Mouse (Mus musculus) heart, adult 9 months (tissue): ENCODE results near the gene Tmem141.
A peak's percentile ranks its signal among the peaks of the same experiment; 100 is the strongest.

Experiments
- DNase-seq, 2 experiments: peaks; one replicate each; pipeline ENCODE4 v3.0.0; 2022; ENCODE audit warnings: low spot score in 2 of 2

Tmem141 gene

GRCm38 (mm10) chr2:25607761-25608622, 13.8 kb downstream of the Tmem141 start, which contains the start of gene Rabl6:
TSS of gene Rabl6 (minus strand) at chr2:25608521.
- peak; percentile 88 to 90 for DNase-seq

GRCm38 (mm10) chr2:25602526-25602925, 19.3 kb downstream of the Tmem141 start:
- no peak for DNase-seq

GRCm38 (mm10) chr2:25600037-25600436, 21.8 kb downstream of the Tmem141 start:
- no peak for DNase-seq

- no peak for DNase-seq
Observed at GRCm38 (mm10) chr2:25598749-25599148, 23.1 kb downstream of the Tmem141 start.

- DNase-seq: no peak
Observed at GRCm38 (mm10) chr2:25596765-25597510, 24.9 kb downstream of the Tmem141 start.

GRCm38 (mm10) chr2:25591863-25592262, 29.9 kb downstream of the Tmem141 start:
- no peak for DNase-seq

- no peak for DNase-seq
Observed at GRCm38 (mm10) chr2:25588227-25588907, 33.4 kb downstream of the Tmem141 start.

- DNase-seq: no peak
Observed at GRCm38 (mm10) chr2:25587290-25587689, 34.5 kb downstream of the Tmem141 start.

- DNase-seq: no peak
Observed at GRCm38 (mm10) chr2:25585601-25586000, 36.2 kb downstream of the Tmem141 start.

- no peak for DNase-seq
Observed at GRCm38 (mm10) chr2:25584856-25585255, 36.9 kb downstream of the Tmem141 start.

GRCm38 (mm10) chr2:25584152-25584551, 37.7 kb downstream of the Tmem141 start:
- DNase-seq: no peak

GRCm38 (mm10) chr2:25583571-25583970, 38.2 kb downstream of the Tmem141 start:
- no peak for DNase-seq

- DNase-seq: no peak
Observed at GRCm38 (mm10) chr2:25583120-25583481, 38.7 kb downstream of the Tmem141 start.

- DNase-seq: no peak
Observed at GRCm38 (mm10) chr2:25582466-25583119, 39.2 kb downstream of the Tmem141 start.

- DNase-seq: no peak
Observed at GRCm38 (mm10) chr2:25581901-25582301, 39.9 kb downstream of the Tmem141 start.

GRCm38 (mm10) chr2:25581294-25581864, 40.4 kb downstream of the Tmem141 start, which contains the start of gene Ajm1:
TSS of gene Ajm1 (minus strand) at chr2:25581757.
- DNase-seq: peak; percentile 58 to 75

- no peak for DNase-seq
Observed at GRCm38 (mm10) chr2:25580621-25581101, 41.1 kb downstream of the Tmem141 start.

- no peak for DNase-seq
Observed at GRCm38 (mm10) chr2:25579737-25580460, 41.9 kb downstream of the Tmem141 start.

GRCm38 (mm10) chr2:25578796-25579736, 42.7 kb downstream of the Tmem141 start:
- DNase-seq: no peak
